Mouse (Mus musculus) CH12.LX (cell line): Measurements from ENCODE around the gene Gm7298. TPM values are rescaled to one million over a fixed set of nuclear protein-coding genes. Genes with fewer than 3 reads are reported as not detected.

ENCODE experiments used
- polyA plus RNA-seq: library from polyadenylated mRNA; unstranded; fragments of >175 nt; gene quantifications from 2 replicates; pipeline ENCODE4 v1.2.1, GENCODE M21; 2012; ENCODE audit warnings: low read depth; ENCODE audit not compliant: insufficient read length
- total RNA-seq, 2 experiments: library from RNA; depleted of rRNA; stranded (reverse); fragments of 300-350 nt in 1 of 2; fragments of >200 nt in 1 of 2; gene quantifications; 2 replicates each; pipeline ENCODE4 v1.2.3; 2012 to 2014

The Gm7298 gene
- total and polyA plus RNA-seq, 3 experiments = not detected

Other genes starting within 250 kb of the Gm7298 start
- gene A2m, start 97.6 kb upstream of the Gm7298 start, total RNA-seq (2012; rRNA removed) = not detected in 2 replicates
- gene A2m, start 97.6 kb upstream of the Gm7298 start, total RNA-seq (2014; rRNA removed) = not detected in 2 replicates
- gene A2m, start 97.6 kb upstream of the Gm7298 start, polyA plus RNA-seq = not detected in 2 replicates
- gene Mug1, start 105.6 kb downstream of the Gm7298 start, total RNA-seq (2012; rRNA removed) = not detected in 2 replicates
- not detected in 2 replicates for gene Mug1, start 105.6 kb downstream of the Gm7298 start, total RNA-seq (2014; rRNA removed)
- not detected in 2 replicates for gene Mug1, start 105.6 kb downstream of the Gm7298 start, polyA plus RNA-seq